Mouse (Mus musculus) embryonic facial prominence, embryonic 11.5 days (tissue): ENCODE measurements at regions not wholly inside any gene's neighbourhood (a gene's known extent, or its start where the extent isn't known, plus 50 kb on each side); places are given as distances from the start of the nearest gene placed in this dataset.

Source experiments
- ATAC-seq: fragments of 200-750 bp; cut with Nextera tagmentation; replicated peaks from 2 replicates; pipeline ENCODE4 v1.8.0; 2017; ENCODE audit warnings: low read depth; ENCODE audit not compliant: insufficient number of reproducible peaks, low FRiP score, low TSS enrichment
- DNase-seq: peaks from one replicate; pipeline ENCODE4 v3.0.0-alpha.2; 2015; ENCODE audit warnings: low spot score
- H3K27ac ChIP-seq: fragments of 300-500 bp; sonication (generic); replicated peaks from 2 replicates; pipeline ENCODE4 v1.5.1; 2014; ENCODE audit warnings: mild to moderate bottlenecking, low read depth, low read length, control low read depth
- H3K27me3 ChIP-seq: fragments of 300-500 bp; sonication (generic); 2 replicates; pipeline ENCODE4 v1.6.1; 2014; ENCODE audit warnings: mild to moderate bottlenecking, low read length, moderate library complexity, mixed read lengths; ENCODE audit not compliant: control insufficient read depth, insufficient read depth
- H3K36me3 ChIP-seq: fragments of 300-500 bp; sonication (generic); replicated peaks from 2 replicates; pipeline ENCODE4 v1.6.1; 2014; ENCODE audit warnings: low read depth, mild to moderate bottlenecking, low read length, moderate library complexity, mixed read lengths; ENCODE audit not compliant: control insufficient read depth, insufficient read depth
- H3K4me1 ChIP-seq: fragments of 300-500 bp; sonication (generic); 2 replicates; pipeline ENCODE4 v1.6.1; 2014; ENCODE audit warnings: low read length, mixed read lengths; ENCODE audit not compliant: control insufficient read depth, insufficient read depth
- H3K4me2 ChIP-seq: fragments of 300-500 bp; sonication (generic); 2 replicates; pipeline ENCODE4 v1.6.1; 2014; ENCODE audit warnings: low read depth, mild to moderate bottlenecking, control low read depth, low read length, moderate library complexity
- H3K4me3 ChIP-seq: fragments of 300-500 bp; sonication (generic); 2 replicates; pipeline ENCODE4 v1.5.1; 2014; ENCODE audit warnings: low read depth, low read length, control low read depth
- H3K9ac ChIP-seq: fragments of 300-500 bp; sonication (generic); replicated peaks from 2 replicates; pipeline ENCODE4 v1.6.1; 2014; ENCODE audit warnings: mild to moderate bottlenecking, control low read depth, low read length
- H3K9me3 ChIP-seq: fragments of 300-500 bp; sonication (generic); replicated peaks from 2 replicates; pipeline ENCODE4 v1.6.1; 2016; ENCODE audit warnings: mild to moderate bottlenecking, low read length, inconsistent platforms, mixed read lengths; ENCODE audit not compliant: control insufficient read depth
- WGBS: fragments of 180-500 bp; shearing (Covaris S2); extraction: QIAGEN DNeasy Blood & Tissue Kit; methylation state at CpG from one replicate; pipeline ENCODE4 v1.1.7; 2014; 5-methylcytosine and 5-hydroxymethylcytosine counted together

GRCm38 (mm10) chr17:47110836-47111235, 100.5 kb upstream of the Ubr2 start:
- 88% methylated on average over 4 of the region's 4 CpGs for WGBS
- ATAC-seq (no peak), DNase-seq (no peak)
- Histone ChIP-seq H3K4me2 (no peak overlapping the region), H3K4me3 (no peak overlapping the region), H3K9ac (no peak overlapping the region), H3K27me3 (no peaks in the 10 kb centered on the region), H3K9me3 (no peaks in the 10 kb centered on the region), H3K27ac (no peak overlapping the region), H3K36me3 (no peaks in the 10 kb centered on the region), H3K4me1 (no peaks in the 10 kb centered on the region)

DNA sequence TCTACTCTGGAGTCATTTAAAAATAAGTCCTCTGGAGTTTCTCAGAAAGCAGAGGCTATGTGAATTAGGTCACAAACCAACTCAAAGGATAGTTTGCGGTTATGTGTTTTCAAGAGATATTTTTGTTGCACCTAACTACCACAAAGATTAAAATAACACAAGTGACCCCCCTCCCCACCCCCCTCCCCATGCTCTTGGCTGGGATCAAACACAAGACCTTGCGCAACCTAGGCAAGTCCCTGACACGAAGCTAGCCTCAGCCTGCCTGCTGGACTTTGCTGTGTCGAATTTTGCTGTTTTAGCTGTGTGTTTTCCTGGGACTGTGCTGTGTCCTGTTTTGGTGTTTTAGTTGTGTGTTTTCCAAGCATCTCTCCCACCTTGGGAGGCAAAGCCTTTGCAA, 94.0 kb upstream of the Ubr2 start:
- Histone ChIP-seq H3K27ac (no peak overlapping the region), H3K4me1 (no peaks in the 10 kb centered on the region), H3K9me3 (no peaks in the 10 kb centered on the region), H3K9ac (no peak overlapping the region), H3K27me3 (no peaks in the 10 kb centered on the region), H3K4me3 (no peak overlapping the region), H3K36me3 (no peaks in the 10 kb centered on the region), H3K4me2 (no peak overlapping the region)
- ATAC-seq, result no peak
- no peak for DNase-seq
- WGBS, result 82% methylated on average over 4 of the region's 4 CpGs

DNA sequence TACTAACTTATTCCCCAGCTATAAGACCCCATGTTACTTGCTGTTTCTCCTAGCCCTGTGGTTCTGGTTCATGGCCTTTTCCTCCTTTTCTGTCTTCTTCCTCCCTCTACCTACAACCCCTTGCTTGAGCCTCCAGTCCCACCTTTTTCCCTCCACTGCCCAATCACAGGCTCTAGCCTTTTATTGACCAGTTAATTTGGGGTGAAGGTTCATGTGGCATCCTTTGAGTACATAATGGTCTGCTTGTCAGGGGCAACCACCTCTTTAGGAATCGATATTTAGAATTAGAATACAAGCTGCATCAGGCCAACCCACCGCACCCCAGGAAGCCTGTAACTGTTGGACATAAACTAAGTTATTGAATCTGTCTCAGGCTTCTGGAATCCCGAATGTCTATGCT, 84.8 kb upstream of the Ubr2 start:
- no peak overlapping the region for H3K27ac ChIP-seq
- ATAC-seq, result no peak
- H3K4me1 ChIP-seq, result no peaks in the 10 kb centered on the region
- H3K4me2 ChIP-seq, result no peak overlapping the region
- no peaks in the 10 kb centered on the region; the same call in 1 of the 2 replicates for H3K9me3 ChIP-seq
- DNase-seq, result no peak
- WGBS, result 84% methylated on average over 3 of the region's 3 CpGs
- no peak overlapping the region for H3K4me3 ChIP-seq
- H3K9ac ChIP-seq, result no peak overlapping the region
- no peaks in the 10 kb centered on the region for H3K27me3 ChIP-seq
- H3K36me3 ChIP-seq, result no peaks in the 10 kb centered on the region

- DNase-seq, result no peak
- no peak overlapping the region for H3K9ac ChIP-seq
- no peaks in the 10 kb centered on the region for H3K36me3 ChIP-seq
- no peaks in the 10 kb centered on the region; the same call in 1 of the 2 replicates for H3K9me3 ChIP-seq
- no peak overlapping the region for H3K4me2 ChIP-seq
- ATAC-seq, result no peak
- H3K27ac ChIP-seq, result no peak overlapping the region
- no peak overlapping the region for H3K4me3 ChIP-seq
- H3K27me3 ChIP-seq, result no peaks in the 10 kb centered on the region
- WGBS, result 92% methylated on average over 9 of the region's 9 CpGs
- H3K4me1 ChIP-seq, result no peaks in the 10 kb centered on the region
Observed at GRCm38 (mm10) chr17:47092076-47092475, 81.7 kb upstream of the Ubr2 start.

DNA sequence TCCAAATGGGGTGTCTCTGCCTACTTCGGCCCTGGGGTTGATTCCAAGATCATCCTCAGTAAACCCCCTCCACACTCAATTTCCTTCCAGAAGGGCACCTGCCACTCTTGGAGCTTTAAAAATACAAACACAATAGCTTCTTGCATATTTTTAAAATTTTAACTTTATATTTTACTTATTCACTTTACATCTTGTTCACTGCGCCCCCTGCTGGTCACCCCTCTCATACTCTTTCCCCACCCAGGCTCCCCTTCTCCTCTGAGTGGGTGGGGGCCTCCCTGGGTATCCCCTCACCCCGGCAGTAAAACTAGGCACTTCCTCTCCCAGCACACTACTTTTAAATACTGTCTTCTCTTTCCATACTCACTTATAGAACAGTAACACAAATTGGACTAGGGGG, 79.4 kb upstream of the Ubr2 start:
- no peaks in the 10 kb centered on the region for H3K4me1 ChIP-seq
- DNase-seq, result no peak
- no peaks in the 10 kb centered on the region for H3K27me3 ChIP-seq
- ATAC-seq, result no peak
- no peak overlapping the region for H3K9ac ChIP-seq
- no peak overlapping the region for H3K4me2 ChIP-seq
- no peak overlapping the region for H3K4me3 ChIP-seq
- 76% methylated on average over 3 of the region's 3 CpGs for WGBS
- no peak overlapping the region for H3K27ac ChIP-seq
- no peaks in the 10 kb centered on the region; the same call in 1 of the 2 replicates for H3K9me3 ChIP-seq
- H3K36me3 ChIP-seq, result no peaks in the 10 kb centered on the region

DNA sequence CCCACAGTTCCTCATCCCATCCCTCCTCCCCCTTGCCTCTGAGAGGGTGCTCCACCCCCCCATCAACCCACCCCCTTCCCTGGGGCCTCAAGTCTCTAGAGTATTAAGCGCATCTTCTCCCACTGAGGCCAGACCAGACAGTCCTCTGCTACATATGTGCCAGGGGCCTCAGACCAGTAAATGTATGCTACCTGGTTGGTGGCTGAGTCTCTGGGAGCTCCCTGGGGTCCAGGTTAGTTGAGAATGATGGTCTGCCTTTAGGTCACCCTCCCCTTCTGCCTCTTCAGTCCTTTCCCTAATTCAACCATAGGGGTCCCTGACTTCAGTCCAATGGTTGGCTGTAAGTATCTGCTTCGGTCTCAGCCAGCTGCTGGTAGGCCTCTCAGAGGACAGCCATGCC, 58.9 kb upstream of the Ubr2 start:
- H3K4me3 ChIP-seq, result no peak overlapping the region
- no peaks in the 10 kb centered on the region for H3K9me3 ChIP-seq
- no peaks in the 10 kb centered on the region for H3K36me3 ChIP-seq
- 97% methylated on average over 2 of the region's 2 CpGs for WGBS
- no peak overlapping the region for H3K9ac ChIP-seq
- no peak overlapping the region for H3K27ac ChIP-seq
- no peaks in the 10 kb centered on the region for H3K27me3 ChIP-seq
- DNase-seq (no peak), ATAC-seq (no peak)
- H3K4me2 ChIP-seq, result no peak overlapping the region
- no peaks in the 10 kb centered on the region for H3K4me1 ChIP-seq

DNA sequence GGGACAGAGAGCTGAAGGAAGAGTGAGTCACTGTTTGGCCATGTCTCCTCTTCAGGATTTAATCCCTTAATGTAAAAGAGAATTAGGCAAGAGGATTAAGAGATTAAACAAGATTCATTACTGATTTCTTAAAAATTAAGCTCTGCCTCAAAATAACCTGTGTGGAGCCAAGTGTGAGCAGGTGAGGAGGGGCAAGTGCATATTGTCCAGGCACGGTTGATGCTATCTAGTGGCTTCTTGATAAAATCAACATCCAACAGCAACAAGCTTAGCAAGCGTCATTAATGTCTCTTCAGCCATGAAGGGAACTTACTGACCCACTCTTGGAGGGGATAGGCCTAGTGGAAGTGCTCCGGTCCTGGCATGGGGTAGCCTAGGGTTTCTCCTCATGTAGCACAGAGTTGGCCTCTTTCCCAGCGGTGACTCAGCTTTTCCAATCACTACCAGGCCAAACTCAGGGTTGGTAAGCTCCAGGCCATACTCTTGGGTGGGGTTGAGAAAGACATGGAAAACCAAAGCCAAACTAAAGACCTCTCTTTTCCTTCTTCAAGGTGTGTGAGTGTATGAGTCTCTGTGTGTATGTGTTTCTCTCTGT, 55.0 kb upstream of the Ubr2 start:
- Histone ChIP-seq H3K4me3 (no peak overlapping the region), H3K27me3 (no peaks in the 10 kb centered on the region), H3K9ac (no peak overlapping the region), H3K4me2 (no peak overlapping the region), H3K9me3 (no peaks in the 10 kb centered on the region), H3K36me3 (no peaks in the 10 kb centered on the region), H3K27ac (no peak overlapping the region), H3K4me1 (no peaks in the 10 kb centered on the region)
- ATAC-seq (no peak), DNase-seq (no peak)
- WGBS, result 87% methylated on average over 4 of the region's 4 CpGs

DNA sequence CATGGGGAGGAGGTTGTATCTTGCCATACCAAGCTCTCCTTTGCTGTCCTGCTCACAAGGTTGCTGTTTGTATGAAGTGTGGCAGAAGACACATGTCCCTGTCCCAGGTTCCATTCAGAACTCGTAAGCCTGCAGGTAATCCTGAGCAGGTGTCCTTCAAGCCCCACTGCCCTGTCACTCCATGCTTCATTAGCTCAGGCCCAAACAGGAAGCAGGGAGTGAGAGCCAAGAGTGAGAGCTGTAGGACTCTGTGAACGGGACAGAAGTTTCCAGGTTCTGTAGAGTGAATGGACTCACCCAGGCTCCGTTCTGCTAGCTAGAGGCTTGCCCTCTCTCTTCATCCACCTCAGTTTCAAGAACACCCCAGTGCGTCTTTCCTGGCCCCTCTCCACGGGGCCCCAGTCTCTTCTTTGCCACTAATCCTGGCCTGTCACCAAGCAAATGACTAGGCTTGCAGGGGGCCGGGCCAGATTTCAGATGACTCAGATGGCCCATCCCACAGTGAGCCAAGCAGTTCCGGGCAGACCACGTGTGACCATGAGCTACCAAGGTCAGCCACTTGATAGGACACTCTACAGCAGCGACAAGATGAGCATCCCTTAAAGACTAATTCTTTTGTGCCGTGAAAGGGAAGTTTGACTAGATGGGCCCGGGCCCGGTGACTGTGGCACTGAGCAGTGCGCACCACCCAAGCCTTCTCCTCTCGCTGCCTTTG, 54.4 kb upstream of the Ubr2 start:
- DNase-seq, result no peak
- H3K4me1 ChIP-seq, result no peaks in the 10 kb centered on the region

More for the DNA sequence above, 54.4 kb upstream of the Ubr2 start:
- Histone ChIP-seq H3K9ac (no peak overlapping the region), H3K4me3 (no peak overlapping the region), H3K9me3 (no peaks in the 10 kb centered on the region), H3K36me3 (no peaks in the 10 kb centered on the region), H3K27ac (no peak overlapping the region), H3K27me3 (no peaks in the 10 kb centered on the region), H3K4me2 (no peak overlapping the region)
- 78% methylated on average over 14 of the region's 14 CpGs for whole genome bisulfite sequencing
- ATAC-seq, result no peak
